Mouse (Mus musculus) embryonic fibroblast, embryonic 13.5 days (primary cell): ENCODE data around the gene Gcsh.

Experiments
- CTCF ChIP-seq: IDR thresholded peaks from 2 replicates; pipeline ENCODE4 v1.5.1; 2011; ENCODE audit warnings: mild to moderate bottlenecking, control low read depth, low read length, moderate library complexity, borderline replicate concordance; ENCODE audit not compliant: insufficient read depth
- POLR2A ChIP-seq: IDR thresholded peaks from 2 replicates; pipeline ENCODE4 v1.6.1; 2011; ENCODE audit warnings: low read depth, mild to moderate bottlenecking, control low read depth, low read length, moderate library complexity

- TF ChIP-seq POLR2A (no peak), CTCF (no peak)
Observed at GRCm38 (mm10) chr8:116951778-116952177, 41.6 kb downstream of the Gcsh start.
